Mouse (Mus musculus) hindbrain, embryonic 16.5 days (tissue): Measurements from ENCODE around the gene Smcp. TPM values are rescaled to one million over a fixed set of nuclear protein-coding genes. Genes with fewer than 3 reads are reported as not detected.

Experiments used
- ATAC-seq: fragments of 200-750 bp; cut with Nextera tagmentation; 2 replicates; pipeline ENCODE4 v1.8.0; 2017; ENCODE audit warnings: moderate TSS enrichment, moderate library complexity
- H3K27ac ChIP-seq: fragments of 300-500 bp; sonication (generic); 2 replicates; pipeline ENCODE4 v1.5.1; 2014; ENCODE audit warnings: low read depth, mild to moderate bottlenecking, control low read depth, low read length, moderate library complexity
- H3K27me3 ChIP-seq: fragments of 300-500 bp; sonication (generic); replicated peaks from 2 replicates; pipeline ENCODE4 v1.6.1; 2014; ENCODE audit warnings: low read length; ENCODE audit not compliant: control insufficient read depth, insufficient read depth
- H3K36me3 ChIP-seq: fragments of 300-500 bp; sonication (generic); 2 replicates; pipeline ENCODE4 v1.6.1; 2014; ENCODE audit warnings: mild to moderate bottlenecking, low read length, moderate library complexity, mixed read lengths; ENCODE audit not compliant: control insufficient read depth, insufficient read depth
- H3K4me1 ChIP-seq: fragments of 300-500 bp; sonication (generic); 2 replicates; pipeline ENCODE4 v1.6.1; 2014; ENCODE audit warnings: low read depth, low read length; ENCODE audit not compliant: control insufficient read depth, insufficient read depth
- H3K4me2 ChIP-seq: fragments of 300-500 bp; sonication (generic); 2 replicates; pipeline ENCODE4 v1.6.1; 2014; ENCODE audit warnings: mild to moderate bottlenecking, low read length, control low read depth, moderate library complexity
- H3K4me3 ChIP-seq: fragments of 300-500 bp; sonication (generic); 2 replicates; pipeline ENCODE4 v1.5.1; 2014; ENCODE audit warnings: mild to moderate bottlenecking, low read length, control low read depth, moderate library complexity
- H3K9ac ChIP-seq: fragments of 300-500 bp; sonication (generic); 2 replicates; pipeline ENCODE4 v1.6.1; 2014; ENCODE audit warnings: low read depth, mild to moderate bottlenecking, control low read depth, low read length, moderate library complexity
- H3K9me3 ChIP-seq: fragments of 300-500 bp; sonication (generic); 2 replicates; pipeline ENCODE4 v1.6.1; 2014; ENCODE audit warnings: mild to moderate bottlenecking, low read length, moderate library complexity; ENCODE audit not compliant: control insufficient read depth
- WGBS: fragments of 180-500 bp; shearing (Covaris S2); extraction: QIAGEN DNeasy Blood & Tissue Kit; methylation state at CpG from one replicate; pipeline ENCODE4 v1.1.7; 2014; 5-methylcytosine and 5-hydroxymethylcytosine counted together
- polyA plus RNA-seq: library from polyadenylated mRNA; unstranded; fragments of >200 nt; fragmentation: Nextera tagmentation; extraction: Ambion mirVana; gene quantifications from 2 replicates; pipeline ENCODE4 v1.2.1, GENCODE M21; 2015

The Smcp gene
- not detected in 2 replicates for polyA plus RNA-seq

DNA sequence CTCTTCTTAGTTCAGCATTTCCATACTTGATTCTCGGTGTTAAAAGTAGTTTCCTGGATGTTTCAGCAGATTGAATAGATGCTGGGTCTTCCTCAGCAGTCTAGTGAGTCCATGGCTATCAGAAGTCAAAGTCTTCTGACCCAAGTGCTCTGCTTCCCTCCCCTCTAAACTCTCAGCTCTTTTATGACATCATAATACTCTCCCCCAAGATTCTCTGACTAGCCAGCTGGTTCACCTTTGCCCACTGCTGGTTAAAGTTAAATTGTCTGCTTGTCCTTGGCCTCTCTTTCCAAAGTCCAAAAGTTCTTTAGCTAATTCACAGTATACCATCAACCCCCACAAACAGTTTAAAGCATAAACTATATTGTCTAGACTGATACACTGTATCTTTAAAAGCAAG, at the start of gene Smcp:
Gene Smcp (minus strand): TSS at position 140 of the 400 bp plus-strand sequence.
- Histone ChIP-seq H3K27me3 (no peaks in the 10 kb centered on the region), H3K27ac (no peak within 1 kb of the TSS), H3K4me1 (no peaks in the 10 kb centered on the region), H3K36me3 (no peaks in the 10 kb centered on the region), H3K4me2 (no peak within 1 kb of the TSS), H3K9ac (no peak within 1 kb of the TSS), H3K9me3 (no peaks in the 10 kb centered on the region), H3K4me3 (no peak within 1 kb of the TSS)
- WGBS = 70% methylated on average over 1 of the region's 1 CpGs
- ATAC-seq = no peak

DNA sequence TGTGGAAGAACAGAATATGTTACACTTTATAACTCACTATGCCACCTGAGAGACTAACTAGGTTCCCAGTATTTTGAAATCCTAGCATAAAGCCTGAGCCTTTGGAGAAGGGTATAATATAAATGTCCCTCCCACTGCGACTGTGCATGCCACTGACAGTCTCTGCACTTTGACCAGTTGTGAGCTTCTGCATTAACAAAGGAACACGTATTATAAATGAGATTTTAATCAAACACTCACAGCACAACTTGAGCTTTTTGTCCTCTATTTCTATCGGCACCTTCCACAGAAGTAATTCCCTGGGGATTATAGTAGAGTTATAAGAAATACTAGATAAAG, 49.8 kb upstream of the Smcp start:
- WGBS = 71% methylated on average over 3 of the region's 3 CpGs

DNA sequence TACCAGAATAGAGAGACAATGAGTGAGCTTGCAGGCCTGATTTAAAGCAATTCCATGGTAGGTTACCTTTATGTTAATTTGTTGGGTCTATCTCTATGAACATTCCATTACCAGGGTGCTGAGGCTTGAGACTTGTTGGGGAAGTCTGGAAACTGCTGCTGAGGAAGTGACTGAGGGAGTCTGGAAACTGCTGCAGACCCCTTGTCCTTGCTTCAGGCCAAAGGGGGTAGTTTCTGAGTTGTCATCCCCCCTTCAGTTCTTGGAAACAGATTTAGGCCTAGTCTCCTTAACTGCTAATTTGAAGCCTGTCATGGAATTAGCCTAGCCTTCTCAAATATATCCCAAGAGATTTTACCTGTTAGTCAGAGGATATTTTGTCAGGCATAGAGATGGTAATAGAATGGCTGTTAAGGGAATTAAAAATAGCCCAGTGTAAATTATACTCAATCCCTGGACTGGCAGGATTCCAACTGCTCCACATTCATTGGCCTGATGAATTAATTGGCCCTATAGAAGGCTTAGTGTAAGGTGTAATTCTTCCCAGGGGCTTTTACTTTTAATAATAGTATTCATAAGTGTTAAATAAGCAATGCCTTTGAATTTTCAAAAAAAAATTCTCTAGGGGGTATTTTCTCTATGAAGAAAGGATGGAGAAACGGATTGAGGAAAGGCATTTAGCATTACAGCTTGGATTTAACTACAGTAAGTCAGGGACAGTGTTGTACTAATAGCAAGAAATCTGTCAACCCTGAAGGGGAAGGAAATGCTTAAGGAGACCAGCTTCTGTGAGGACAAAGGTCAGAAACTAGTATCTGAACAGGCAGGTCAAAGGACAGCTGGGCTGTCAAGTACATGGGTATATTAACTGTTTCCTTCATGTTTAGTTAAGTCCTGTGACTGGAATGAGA, 49.2 kb upstream of the Smcp start:
- Histone ChIP-seq H3K4me2 (no peak overlapping the region), H3K36me3 (no peaks in the 10 kb centered on the region), H3K9me3 (no peaks in the 10 kb centered on the region), H3K4me1 (no peaks in the 10 kb centered on the region), H3K4me3 (no peak overlapping the region), H3K27me3 (no peaks in the 10 kb centered on the region), H3K9ac (no peak overlapping the region), H3K27ac (no peak overlapping the region)
- peak; percentile 74 for ATAC-seq
- WGBS = 27% methylated on average over 1 of the region's 1 CpGs

More for the DNA sequence above, 49.8 kb upstream of the Smcp start:
- H3K27ac ChIP-seq = no peak overlapping the region
- no peaks in the 10 kb centered on the region for H3K27me3 ChIP-seq
- peak; percentile 6; the same call in 1 of the 2 replicates for ATAC-seq
- H3K36me3 ChIP-seq = no peaks in the 10 kb centered on the region
- H3K4me1 ChIP-seq = no peaks in the 10 kb centered on the region
- H3K4me2 ChIP-seq = no peak overlapping the region
- no peaks in the 10 kb centered on the region for H3K9me3 ChIP-seq
- H3K9ac ChIP-seq = no peak overlapping the region
- H3K4me3 ChIP-seq = no peak overlapping the region

DNA sequence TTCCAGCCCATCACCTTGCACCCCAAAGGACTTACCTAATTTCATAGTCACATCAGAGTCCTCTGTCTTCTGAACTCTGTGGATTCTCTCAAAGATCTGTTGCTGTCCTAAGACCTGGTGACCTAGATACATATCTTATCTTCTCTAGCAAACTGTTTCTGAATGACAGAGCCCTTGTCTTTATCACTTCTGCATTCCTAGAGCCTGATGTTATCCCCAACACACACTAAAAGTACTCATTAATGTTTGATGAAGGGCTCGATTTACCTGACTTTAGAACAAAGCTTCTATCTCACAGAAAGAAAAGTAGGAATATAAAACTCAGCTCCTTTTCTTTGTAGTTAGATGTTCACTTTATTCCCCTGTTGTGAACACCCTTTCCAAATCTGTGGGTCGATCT, 32.8 kb upstream of the Smcp start, which contains the start of gene Lce6a:
Gene Lce6a (minus strand): TSS at position 101 of the 400 bp plus-strand sequence.
- no peaks in the 10 kb centered on the region for H3K9me3 ChIP-seq
- no peak for ATAC-seq
- no peak within 1 kb of the TSS for H3K4me3 ChIP-seq
- WGBS = 83% methylated on average over 2 of the region's 2 CpGs
- H3K27ac ChIP-seq = no peak within 1 kb of the TSS
- no peaks in the 10 kb centered on the region for H3K4me1 ChIP-seq
- no peaks in the 10 kb centered on the region for H3K36me3 ChIP-seq
- H3K27me3 ChIP-seq = no peaks in the 10 kb centered on the region
- H3K4me2 ChIP-seq = no peak within 1 kb of the TSS
- H3K9ac ChIP-seq = no peak within 1 kb of the TSS

- no peaks in the 10 kb centered on the region for H3K36me3 ChIP-seq
- H3K4me1 ChIP-seq = no peaks in the 10 kb centered on the region
- no peak overlapping the region for H3K27ac ChIP-seq
- no peak for ATAC-seq
- H3K4me2 ChIP-seq = no peak overlapping the region
- no peak overlapping the region for H3K4me3 ChIP-seq
- no peak overlapping the region for H3K9ac ChIP-seq
- 81% methylated on average over 1 of the region's 1 CpGs for WGBS
- H3K9me3 ChIP-seq = no peaks in the 10 kb centered on the region
- H3K27me3 ChIP-seq = no peaks in the 10 kb centered on the region
These were observed 21.0 kb upstream of the Smcp start for GRCm38 (mm10) chr3:92609804-92610203.

DNA sequence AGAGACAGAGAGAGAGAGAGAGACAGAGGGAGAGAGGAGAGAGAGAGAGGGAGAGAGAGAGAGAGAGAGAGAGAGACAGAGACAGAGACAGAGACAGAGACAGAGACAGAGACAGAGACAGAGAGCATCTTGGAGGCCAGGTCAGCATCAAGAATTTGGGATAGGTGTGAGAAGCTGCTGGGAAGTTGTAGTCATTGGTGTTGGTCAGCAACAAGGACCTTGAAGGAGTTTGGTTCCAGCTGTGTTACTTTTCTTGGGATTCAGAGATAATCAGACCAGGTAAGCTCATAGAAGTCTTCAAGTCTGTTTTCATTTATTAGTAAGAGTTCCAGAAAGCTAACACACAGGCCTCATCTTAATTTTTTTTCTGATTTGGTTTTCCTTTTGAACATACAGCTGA, 18.6 kb upstream of the Smcp start, which contains the start of gene 2210017I01Rik:
Gene 2210017I01Rik (minus strand): TSS at position 101 of the 400 bp plus-strand sequence.
- Histone ChIP-seq H3K9me3 (no peaks in the 10 kb centered on the region), H3K36me3 (no peaks in the 10 kb centered on the region), H3K27me3 (no peaks in the 10 kb centered on the region), H3K4me2 (no peak within 1 kb of the TSS), H3K4me1 (no peaks in the 10 kb centered on the region), H3K4me3 (no peak within 1 kb of the TSS), H3K27ac (no peak within 1 kb of the TSS), H3K9ac (no peak within 1 kb of the TSS)
- ATAC-seq = no peak

DNA sequence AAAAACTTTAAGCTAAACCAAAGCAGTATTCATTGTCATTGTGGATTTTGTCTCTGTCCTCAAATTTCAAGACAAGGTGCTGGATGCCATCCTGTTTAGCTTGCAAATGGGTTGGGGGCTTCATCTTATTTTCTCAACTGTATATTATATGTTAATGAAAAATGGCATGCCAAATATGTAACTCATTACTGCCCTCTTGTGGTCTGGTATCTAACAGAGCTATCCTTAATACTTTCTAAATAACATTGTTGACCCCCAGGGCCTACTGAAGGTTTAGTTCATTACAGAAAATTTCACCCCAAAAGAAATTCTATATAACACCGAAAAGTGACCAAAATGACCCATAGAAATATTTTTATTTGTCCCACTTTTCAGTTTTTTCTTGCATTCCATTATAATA, 13.4 kb upstream of the Smcp start:
- no peaks in the 10 kb centered on the region for H3K27me3 ChIP-seq
- no peaks in the 10 kb centered on the region for H3K4me1 ChIP-seq
- H3K4me2 ChIP-seq = no peak overlapping the region
- H3K4me3 ChIP-seq = no peak overlapping the region
- H3K36me3 ChIP-seq = no peaks in the 10 kb centered on the region
- H3K9me3 ChIP-seq = no peaks in the 10 kb centered on the region; the same call in 1 of the 2 replicates
- H3K9ac ChIP-seq = no peak overlapping the region
- WGBS = 42% methylated on average over 1 of the region's 1 CpGs
- H3K27ac ChIP-seq = no peak overlapping the region
- no peak for ATAC-seq

GRCm38 (mm10) chr3:92600456-92600855, 11.7 kb upstream of the Smcp start:
- no peak overlapping the region for H3K4me2 ChIP-seq
- ATAC-seq = no peak
- no peaks in the 10 kb centered on the region; the same call in 1 of the 2 replicates for H3K9me3 ChIP-seq
- no peak overlapping the region for H3K9ac ChIP-seq
- H3K4me3 ChIP-seq = no peak overlapping the region
- 50% methylated on average over 1 of the region's 1 CpGs for WGBS
- no peaks in the 10 kb centered on the region for H3K27me3 ChIP-seq
- H3K27ac ChIP-seq = no peak overlapping the region
- H3K36me3 ChIP-seq = no peaks in the 10 kb centered on the region
- no peaks in the 10 kb centered on the region for H3K4me1 ChIP-seq

- H3K27ac ChIP-seq = no peak overlapping the region
- no peak overlapping the region for H3K4me3 ChIP-seq
- no peaks in the 10 kb centered on the region for H3K4me1 ChIP-seq
- no peak overlapping the region for H3K4me2 ChIP-seq
- no peaks in the 10 kb centered on the region for H3K27me3 ChIP-seq
- no peaks in the 10 kb centered on the region; the same call in 1 of the 2 replicates for H3K9me3 ChIP-seq
- H3K36me3 ChIP-seq = no peaks in the 10 kb centered on the region
- ATAC-seq = no peak
- H3K9ac ChIP-seq = no peak overlapping the region
These were observed 11.2 kb upstream of the Smcp start for GRCm38 (mm10) chr3:92599973-92600372.
